Mouse (Mus musculus) midbrain, embryonic 12.5 days (tissue): ENCODE data around the gene Rnf115. TPM values are rescaled to one million over a fixed set of nuclear protein-coding genes. Genes with fewer than 3 reads are reported as not detected.

ENCODE experiments used
- ATAC-seq: fragments of 200-750 bp; cut with Nextera tagmentation; 2 replicates; pipeline ENCODE4 v1.8.0; 2017; ENCODE audit warnings: low read depth, moderate TSS enrichment, moderate library complexity; ENCODE audit not compliant: low FRiP score
- H3K27ac ChIP-seq: fragments of 300-500 bp; sonication (generic); replicated peaks from 2 replicates; pipeline ENCODE4 v1.5.1; 2016; ENCODE audit warnings: mild to moderate bottlenecking
- H3K27me3 ChIP-seq: fragments of 300-500 bp; sonication (generic); 2 replicates; pipeline ENCODE4 v1.6.1; 2016; ENCODE audit warnings: mild to moderate bottlenecking
- H3K36me3 ChIP-seq: fragments of 300-500 bp; sonication (generic); 2 replicates; pipeline ENCODE4 v1.6.1; 2016
- H3K4me1 ChIP-seq: fragments of 300-500 bp; sonication (generic); 2 replicates; pipeline ENCODE4 v1.6.1; 2016
- H3K4me2 ChIP-seq: fragments of 300-500 bp; sonication (generic); replicated peaks from 2 replicates; pipeline ENCODE4 v1.6.1; 2016; ENCODE audit warnings: mild to moderate bottlenecking, moderate library complexity
- H3K4me3 ChIP-seq: fragments of 300-500 bp; sonication (generic); 2 replicates; pipeline ENCODE4 v1.5.1; 2016; ENCODE audit warnings: mild to moderate bottlenecking
- H3K9ac ChIP-seq: fragments of 300-500 bp; sonication (generic); replicated peaks from 2 replicates; pipeline ENCODE4 v1.6.1; 2016; ENCODE audit warnings: mild to moderate bottlenecking, moderate library complexity
- H3K9me3 ChIP-seq: fragments of 300-500 bp; sonication (generic); 2 replicates; pipeline ENCODE4 v1.6.1; 2016; ENCODE audit warnings: mild to moderate bottlenecking
- WGBS: fragments of 180-500 bp; shearing (Covaris S2); methylation state at CpG from one replicate; pipeline ENCODE4 v1.1.7; 2016; 5-methylcytosine and 5-hydroxymethylcytosine counted together
- polyA plus RNA-seq: library from polyadenylated mRNA; unstranded; fragments of >200 nt; fragmentation: Nextera tagmentation; extraction: Ambion mirVana; gene quantifications from 2 replicates; pipeline ENCODE4 v1.2.1, GENCODE M21; 2016

The Rnf115 gene
- polyA plus RNA-seq, 1 experiment from 2014 or later = 89.6 TPM

GRCm38 (mm10) chr3:96746829-96747228 is 19.4 kb downstream of the Rnf115 start:
- Histone ChIP-seq H3K4me2 (no peak overlapping the region), H3K27me3 (no peaks in the 10 kb centered on the region), H3K36me3 (no peaks in the 10 kb centered on the region), H3K27ac (no peak overlapping the region), H3K4me1 (no peaks in the 10 kb centered on the region), H3K9ac (no peak overlapping the region), H3K9me3 (no peaks in the 10 kb centered on the region), H3K4me3 (no peak overlapping the region)
- ATAC-seq = no peak
- WGBS = 92% methylated on average over 1 of the region's 1 CpGs

- Histone ChIP-seq H3K9ac (no peak overlapping the region), H3K4me3 (no peak overlapping the region), H3K4me1 (no peaks in the 10 kb centered on the region), H3K36me3 (no peaks in the 10 kb centered on the region), H3K4me2 (no peak overlapping the region), H3K9me3 (no peaks in the 10 kb centered on the region), H3K27ac (no peak overlapping the region), H3K27me3 (no peaks in the 10 kb centered on the region)
- 95% methylated on average over 1 of the region's 1 CpGs for WGBS
- no peak for ATAC-seq
Measured at GRCm38 (mm10) chr3:96755935-96756334, 28.5 kb downstream of the Rnf115 start.

GRCm38 (mm10) chr3:96757691-96758090 is 30.2 kb downstream of the Rnf115 start:
- H3K27ac ChIP-seq = no peak overlapping the region
- H3K27me3 ChIP-seq = no peaks in the 10 kb centered on the region
- no peak overlapping the region for H3K4me3 ChIP-seq
- 63% methylated on average over 7 of the region's 7 CpGs for WGBS
- H3K4me2 ChIP-seq = no peak overlapping the region
- H3K9me3 ChIP-seq = no peaks in the 10 kb centered on the region
- no peaks in the 10 kb centered on the region for H3K36me3 ChIP-seq
- no peak overlapping the region for H3K9ac ChIP-seq
- ATAC-seq = no peak
- H3K4me1 ChIP-seq = no peaks in the 10 kb centered on the region

GRCm38 (mm10) chr3:96759695-96760094 is 32.2 kb downstream of the Rnf115 start:
- WGBS = 94% methylated on average over 4 of the region's 4 CpGs
- Histone ChIP-seq H3K9ac (no peak overlapping the region), H3K9me3 (no peaks in the 10 kb centered on the region), H3K4me2 (no peak overlapping the region), H3K4me1 (no peaks in the 10 kb centered on the region), H3K36me3 (no peaks in the 10 kb centered on the region), H3K27ac (no peak overlapping the region), H3K27me3 (no peaks in the 10 kb centered on the region), H3K4me3 (no peak overlapping the region)
- ATAC-seq = no peak

GRCm38 (mm10) chr3:96764528-96764927 is 37.1 kb downstream of the Rnf115 start:
- 85% methylated on average over 1 of the region's 1 CpGs for WGBS

GRCm38 (mm10) chr3:96769971-96770370 is 42.5 kb downstream of the Rnf115 start:
- WGBS = 92% methylated on average over 5 of the region's 5 CpGs
- H3K27ac ChIP-seq = no peak overlapping the region
- ATAC-seq = no peak
- no peaks in the 10 kb centered on the region for H3K27me3 ChIP-seq
- H3K4me1 ChIP-seq = no peaks in the 10 kb centered on the region
- no peak overlapping the region for H3K9ac ChIP-seq
- H3K4me2 ChIP-seq = no peak overlapping the region
- H3K36me3 ChIP-seq = no peaks in the 10 kb centered on the region
- no peak overlapping the region for H3K4me3 ChIP-seq
- no peaks in the 10 kb centered on the region for H3K9me3 ChIP-seq

More at GRCm38 (mm10) chr3:96764528-96764927, 37.1 kb downstream of the Rnf115 start:
- Histone ChIP-seq H3K9me3 (no peaks in the 10 kb centered on the region), H3K36me3 (no peaks in the 10 kb centered on the region), H3K27me3 (no peaks in the 10 kb centered on the region), H3K4me3 (no peak overlapping the region), H3K27ac (no peak overlapping the region), H3K4me1 (no peaks in the 10 kb centered on the region), H3K9ac (no peak overlapping the region), H3K4me2 (no peak overlapping the region)
- ATAC-seq = no peak

- ATAC-seq = no peak
- Histone ChIP-seq H3K27ac (no peak overlapping the region), H3K4me2 (no peak overlapping the region), H3K36me3 (peaks cover 3% of the 10 kb centered on the region; the same call in 1 of the 2 replicates), H3K4me3 (no peak overlapping the region), H3K27me3 (no peaks in the 10 kb centered on the region), H3K4me1 (no peaks in the 10 kb centered on the region), H3K9me3 (no peaks in the 10 kb centered on the region), H3K9ac (no peak overlapping the region)
- WGBS = 67% methylated on average over 1 of the region's 1 CpGs
Measured at GRCm38 (mm10) chr3:96772949-96773348, 45.5 kb downstream of the Rnf115 start.

GRCm38 (mm10) chr3:96777120-96777519 is 49.7 kb downstream of the Rnf115 start:
- WGBS = 89% methylated on average over 3 of the region's 3 CpGs
- Histone ChIP-seq H3K9ac (no peak overlapping the region), H3K4me2 (no peak overlapping the region), H3K4me3 (no peak overlapping the region), H3K36me3 (peaks cover 4% of the 10 kb centered on the region; the same call in 1 of the 2 replicates), H3K27ac (no peak overlapping the region), H3K9me3 (no peaks in the 10 kb centered on the region), H3K4me1 (no peaks in the 10 kb centered on the region), H3K27me3 (no peaks in the 10 kb centered on the region)
- no peak for ATAC-seq

GRCm38 (mm10) chr3:96782236-96782635 is 54.8 kb downstream of the Rnf115 start:
- Histone ChIP-seq H3K4me2 (no peak overlapping the region), H3K9ac (no peak overlapping the region), H3K27ac (no peak overlapping the region), H3K27me3 (no peaks in the 10 kb centered on the region), H3K4me1 (no peaks in the 10 kb centered on the region), H3K4me3 (no peak overlapping the region), H3K9me3 (no peaks in the 10 kb centered on the region), H3K36me3 (peaks cover 24% of the 10 kb centered on the region)
- WGBS = 78% methylated on average over 8 of the region's 8 CpGs
- ATAC-seq = no peak

- peaks cover 50% of the 10 kb centered on the region for H3K36me3 ChIP-seq
- no peak overlapping the region for H3K4me2 ChIP-seq
- no peak overlapping the region for H3K27ac ChIP-seq
- no peaks in the 10 kb centered on the region for H3K27me3 ChIP-seq
- 88% methylated on average over 1 of the region's 1 CpGs for WGBS
- H3K9me3 ChIP-seq = no peaks in the 10 kb centered on the region
- H3K4me1 ChIP-seq = no peaks in the 10 kb centered on the region
- no peak for ATAC-seq
- H3K4me3 ChIP-seq = no peak overlapping the region
- no peak overlapping the region for H3K9ac ChIP-seq
Measured at GRCm38 (mm10) chr3:96787784-96788183, 60.3 kb downstream of the Rnf115 start.

GRCm38 (mm10) chr3:96788506-96788905 is 61.0 kb downstream of the Rnf115 start:
- Histone ChIP-seq H3K9ac (no peak overlapping the region), H3K4me3 (no peak overlapping the region), H3K9me3 (no peaks in the 10 kb centered on the region), H3K36me3 (peaks cover 50% of the 10 kb centered on the region), H3K27me3 (no peaks in the 10 kb centered on the region), H3K27ac (no peak overlapping the region), H3K4me2 (no peak overlapping the region), H3K4me1 (no peaks in the 10 kb centered on the region)
- ATAC-seq = no peak
- WGBS = 88% methylated on average over 8 of the region's 8 CpGs

- WGBS = 87% methylated on average over 11 of the region's 11 CpGs
- no peaks in the 10 kb centered on the region for H3K9me3 ChIP-seq
- H3K4me2 ChIP-seq = no peak overlapping the region
- ATAC-seq = no peak
- no peak overlapping the region for H3K4me3 ChIP-seq
- no peaks in the 10 kb centered on the region for H3K4me1 ChIP-seq
- no peak overlapping the region for H3K27ac ChIP-seq
- 0 out of 2 replicates have a peak, but pooled peaks cover 6% of the 10 kb centered on the region for H3K36me3 ChIP-seq
- no peaks in the 10 kb centered on the region for H3K27me3 ChIP-seq
- no peak overlapping the region for H3K9ac ChIP-seq
Measured at GRCm38 (mm10) chr3:96800254-96800653, 72.8 kb downstream of the Rnf115 start.

GRCm38 (mm10) chr3:96802214-96802613 is 74.8 kb downstream of the Rnf115 start:
- Histone ChIP-seq H3K9me3 (no peaks in the 10 kb centered on the region), H3K9ac (no peak overlapping the region), H3K4me3 (no peak overlapping the region), H3K4me2 (no peak overlapping the region), H3K27ac (no peak overlapping the region), H3K27me3 (no peaks in the 10 kb centered on the region), H3K4me1 (no peaks in the 10 kb centered on the region), H3K36me3 (no peaks in the 10 kb centered on the region)
- no peak for ATAC-seq
- WGBS = 84% methylated on average over 1 of the region's 1 CpGs
